Mouse (Mus musculus) intestine, postnatal 0 days (tissue): Measurements from ENCODE around the gene Tcf12. TPM values are rescaled to one million over a fixed set of nuclear protein-coding genes. Genes with fewer than 3 reads are reported as not detected.

Experiments used
- ATAC-seq: fragments of 200-750 bp; cut with Nextera tagmentation; 2 replicates; pipeline ENCODE4 v1.8.0; 2017; ENCODE audit warnings: mild to moderate bottlenecking, moderate TSS enrichment, moderate library complexity
- H3K27ac ChIP-seq: fragments of 300-500 bp; sonication (generic); 2 replicates; pipeline ENCODE4 v1.5.1; 2014; ENCODE audit warnings: mild to moderate bottlenecking, low read depth, low read length, moderate library complexity
- H3K27me3 ChIP-seq: fragments of 300-500 bp; sonication (generic); replicated peaks from 2 replicates; pipeline ENCODE4 v1.6.1; 2014; ENCODE audit warnings: low read length, mixed read lengths; ENCODE audit not compliant: control insufficient read depth, insufficient read depth
- H3K36me3 ChIP-seq: fragments of 300-500 bp; sonication (generic); 2 replicates; pipeline ENCODE4 v1.6.1; 2014; ENCODE audit warnings: mild to moderate bottlenecking, moderate library complexity; ENCODE audit not compliant: control insufficient read depth, insufficient read depth
- H3K4me1 ChIP-seq: fragments of 300-500 bp; sonication (generic); replicated peaks from 2 replicates; pipeline ENCODE4 v1.6.1; 2014; ENCODE audit warnings: antibody characterized with exemption, low read length, mixed read lengths; ENCODE audit not compliant: control insufficient read depth, insufficient read depth
- H3K4me2 ChIP-seq: fragments of 300-500 bp; sonication (generic); replicated peaks from 2 replicates; pipeline ENCODE4 v1.6.1; 2014; ENCODE audit warnings: low read depth, mild to moderate bottlenecking, moderate library complexity
- H3K4me3 ChIP-seq: fragments of 300-500 bp; sonication (generic); 2 replicates; pipeline ENCODE4 v1.5.1; 2014; ENCODE audit warnings: low read depth, low read length
- H3K9ac ChIP-seq: fragments of 300-500 bp; sonication (generic); 2 replicates; pipeline ENCODE4 v1.6.1; 2014; ENCODE audit warnings: mild to moderate bottlenecking, low read depth, low read length
- H3K9me3 ChIP-seq: fragments of 300-500 bp; sonication (generic); 2 replicates; pipeline ENCODE4 v1.6.1; 2016; ENCODE audit warnings: mixed run types; ENCODE audit not compliant: control insufficient read depth
- CTCF ChIP-seq: sonication (generic); IDR thresholded peaks from 2 replicates; pipeline ENCODE4 v1.5.1; 2016; ENCODE audit warnings: low read depth, mild to moderate bottlenecking, control low read depth, antibody characterized with exemption, moderate library complexity
- WGBS: fragments of 180-500 bp; shearing (Covaris S2); extraction: QIAGEN DNeasy Blood & Tissue Kit; methylation state at CpG from one replicate; pipeline ENCODE4 v1.1.7; 2014; 5-methylcytosine and 5-hydroxymethylcytosine counted together
- polyA plus RNA-seq: library from polyadenylated mRNA; unstranded; fragments of >200 nt; fragmentation: Nextera tagmentation; extraction: Ambion mirVana; gene quantifications from 2 replicates; pipeline ENCODE4 v1.2.1, GENCODE M21; 2015

Tcf12 gene
- polyA plus RNA-seq, 1 experiment from 2014 or later = 19.1 TPM

GRCm38 (mm10) chr9:71813565-71813964 is 298.1 kb downstream of the Tcf12 start:
- 67% methylated on average over 3 of the region's 3 CpGs for WGBS
- H3K9ac ChIP-seq = no peak overlapping the region
- TF ChIP-seq CTCF = no peak
- no peak overlapping the region for H3K4me3 ChIP-seq
- H3K9me3 ChIP-seq = no peaks in the 10 kb centered on the region
- 0 out of 2 replicates have a peak, but pooled peaks cover 3% of the 10 kb centered on the region for H3K27me3 ChIP-seq
- no peaks in the 10 kb centered on the region for H3K36me3 ChIP-seq
- ATAC-seq = no peak
- no peak overlapping the region for H3K4me2 ChIP-seq
- no peaks in the 10 kb centered on the region for H3K4me1 ChIP-seq
- H3K27ac ChIP-seq = no peak overlapping the region

DNA sequence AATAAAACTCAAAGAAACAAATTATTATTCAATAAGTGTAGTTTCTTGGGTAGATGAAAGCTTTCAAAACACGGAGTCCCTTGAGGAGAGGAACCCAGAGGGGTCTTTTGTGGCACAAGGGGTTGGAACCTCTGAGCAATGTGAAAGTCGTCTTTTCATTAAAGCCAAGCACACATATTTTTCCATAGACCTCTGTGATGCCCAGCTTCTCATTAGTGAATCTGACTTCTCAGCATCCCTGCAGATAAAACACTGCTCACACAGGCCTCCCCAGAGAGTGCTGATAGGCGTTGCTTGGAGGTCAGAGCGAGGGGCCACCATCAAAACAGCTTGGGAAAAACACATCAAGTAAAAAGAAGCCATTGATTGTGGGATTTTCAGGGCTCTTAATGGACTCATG is 298.8 kb downstream of the Tcf12 start:
- H3K9ac ChIP-seq = no peak overlapping the region
- no peaks in the 10 kb centered on the region for H3K4me1 ChIP-seq
- 80% methylated on average over 4 of the region's 4 CpGs for WGBS
- no peaks in the 10 kb centered on the region for H3K36me3 ChIP-seq
- no peak for TF ChIP-seq CTCF
- no peak overlapping the region for H3K4me3 ChIP-seq
- no peak for ATAC-seq
- 0 out of 2 replicates have a peak, but pooled peaks cover 3% of the 10 kb centered on the region for H3K27me3 ChIP-seq
- H3K27ac ChIP-seq = no peak overlapping the region
- H3K9me3 ChIP-seq = no peaks in the 10 kb centered on the region
- no peak overlapping the region for H3K4me2 ChIP-seq

GRCm38 (mm10) chr9:71812402-71812801 is 299.3 kb downstream of the Tcf12 start:
- no peaks in the 10 kb centered on the region for H3K9me3 ChIP-seq
- no peaks in the 10 kb centered on the region for H3K36me3 ChIP-seq
- H3K4me1 ChIP-seq = no peaks in the 10 kb centered on the region
- 0 out of 2 replicates have a peak, but pooled peaks cover 3% of the 10 kb centered on the region for H3K27me3 ChIP-seq
- 38% methylated on average over 4 of the region's 4 CpGs for WGBS
- no peak overlapping the region for H3K27ac ChIP-seq
- peak; percentile 50 for TF ChIP-seq CTCF
- no peak for ATAC-seq
- H3K4me2 ChIP-seq = no peak overlapping the region
- H3K9ac ChIP-seq = no peak overlapping the region
- H3K4me3 ChIP-seq = no peak overlapping the region

- no peak for ATAC-seq
- no peak overlapping the region for H3K4me2 ChIP-seq
- no peaks in the 10 kb centered on the region for H3K4me1 ChIP-seq
- no peak overlapping the region for H3K4me3 ChIP-seq
- no peak overlapping the region for H3K27ac ChIP-seq
- no peak for TF ChIP-seq CTCF
- no peaks in the 10 kb centered on the region for H3K9me3 ChIP-seq
- 0 out of 2 replicates have a peak, but pooled peaks cover 3% of the 10 kb centered on the region for H3K27me3 ChIP-seq
- H3K9ac ChIP-seq = no peak overlapping the region
- no peaks in the 10 kb centered on the region for H3K36me3 ChIP-seq
- WGBS = 83% methylated on average over 5 of the region's 5 CpGs
Measured at GRCm38 (mm10) chr9:71811404-71811803, 300.3 kb downstream of the Tcf12 start.

DNA sequence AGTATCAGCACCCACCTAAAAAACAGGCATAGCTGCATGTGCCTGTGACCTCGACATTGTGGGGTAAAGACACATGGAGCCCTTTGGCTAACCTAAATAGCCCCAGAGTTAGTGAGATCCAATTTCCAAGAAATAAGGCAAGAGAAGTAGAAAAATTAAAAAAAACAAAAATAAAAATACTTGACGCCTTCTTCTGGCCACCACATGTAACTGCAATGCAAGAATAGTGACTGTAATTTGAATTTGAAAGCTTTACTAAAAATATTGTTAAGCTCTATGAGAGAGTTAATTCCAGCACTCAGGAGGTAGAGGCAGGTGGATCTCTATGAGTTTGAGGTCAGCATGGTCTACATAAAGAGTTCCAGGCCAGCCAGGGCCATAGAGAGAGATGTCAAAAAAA is 300.9 kb downstream of the Tcf12 start:
- H3K4me3 ChIP-seq = no peak overlapping the region
- no peaks in the 10 kb centered on the region for H3K4me1 ChIP-seq
- H3K36me3 ChIP-seq = no peaks in the 10 kb centered on the region
- H3K9me3 ChIP-seq = no peaks in the 10 kb centered on the region
- 0 out of 2 replicates have a peak, but pooled peaks cover 3% of the 10 kb centered on the region for H3K27me3 ChIP-seq
- H3K27ac ChIP-seq = no peak overlapping the region
- H3K9ac ChIP-seq = no peak overlapping the region
- WGBS = 80% methylated on average over 2 of the region's 2 CpGs
- no peak overlapping the region for H3K4me2 ChIP-seq
- no peak for TF ChIP-seq CTCF
- ATAC-seq = no peak

DNA sequence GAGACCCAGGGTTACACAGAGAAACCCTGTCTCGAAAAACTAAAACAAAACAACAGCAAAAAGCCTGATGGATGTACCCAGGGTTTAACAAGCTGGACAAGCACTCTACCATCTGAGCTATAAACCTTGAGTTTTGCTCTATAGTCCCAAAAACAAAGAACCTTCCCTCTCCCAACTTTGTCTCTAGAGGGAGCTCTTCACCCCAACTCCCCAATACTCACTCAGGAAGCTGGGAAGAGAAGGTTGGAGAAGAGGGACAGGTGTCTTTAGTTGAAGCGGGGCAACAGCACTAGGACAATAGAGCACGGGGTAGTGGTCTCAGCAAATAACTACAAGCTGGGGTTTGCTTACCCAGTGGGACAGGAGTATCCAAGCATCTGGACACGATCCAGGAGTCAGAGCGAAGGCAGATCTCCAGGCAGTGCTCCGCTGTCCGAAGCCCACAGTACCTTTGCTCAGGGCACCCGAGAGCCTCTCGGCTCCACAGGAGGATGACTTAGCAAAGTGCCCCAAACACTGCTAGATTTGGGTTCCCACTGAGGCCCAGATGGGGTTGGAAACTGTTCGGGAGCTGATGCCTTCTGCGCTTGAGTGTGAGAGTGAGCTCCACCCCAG is 302.9 kb downstream of the Tcf12 start:
- Histone ChIP-seq H3K9me3 (no peaks in the 10 kb centered on the region), H3K27me3 (0 out of 2 replicates have a peak, but pooled peaks cover 3% of the 10 kb centered on the region), H3K4me1 (no peaks in the 10 kb centered on the region), H3K4me2 (peak overlapping the region; percentile 44), H3K36me3 (no peaks in the 10 kb centered on the region), H3K4me3 (no peak overlapping the region), H3K9ac (no peak overlapping the region), H3K27ac (no peak overlapping the region)
- peak; percentile 70 for TF ChIP-seq CTCF
- no peak for ATAC-seq
- 35% methylated on average over 11 of the region's 11 CpGs for WGBS
